Mouse (Mus musculus) stomach, postnatal 0 days (tissue): ENCODE measurements around the gene Casp1.

Experiments used
- CTCF ChIP-seq: IDR thresholded peaks from 2 replicates; pipeline ENCODE4 v1.5.1; 2016; ENCODE audit warnings: antibody characterized with exemption, low read depth, mild to moderate bottlenecking, moderate library complexity
- EP300 ChIP-seq: optimal IDR thresholded peaks from 2 replicates; pipeline ENCODE3; 2016; ENCODE audit warnings: antibody characterized with exemption

DNA sequence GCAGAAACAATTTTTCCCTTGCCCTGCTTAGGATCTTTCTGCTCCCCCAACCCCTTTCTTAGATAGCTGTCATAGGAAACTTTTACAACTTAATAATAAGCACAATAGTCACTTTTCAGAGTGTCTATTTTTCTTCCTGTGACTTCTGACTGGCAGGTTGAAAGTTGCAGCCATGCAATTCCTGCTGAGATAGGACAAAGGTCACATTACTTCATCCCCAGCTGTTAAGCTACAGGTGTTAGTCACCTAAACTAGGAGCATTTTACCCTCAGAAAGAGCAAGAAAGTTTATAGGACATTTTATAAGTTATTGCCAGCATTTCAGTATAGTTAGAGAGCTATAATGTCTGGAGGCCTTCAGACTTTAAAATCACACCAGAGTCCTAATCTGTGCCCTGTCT is 11.7 kb upstream of the Casp1 start:
- TF ChIP-seq EP300 (no peak), CTCF (no peak)
